Mouse (Mus musculus): ENCODE measurements at regions not wholly inside any gene's neighbourhood (a gene's known extent, or its start where the extent isn't known, plus 50 kb on each side); places are given as distances from the start of the nearest gene placed in this dataset.

DNA sequence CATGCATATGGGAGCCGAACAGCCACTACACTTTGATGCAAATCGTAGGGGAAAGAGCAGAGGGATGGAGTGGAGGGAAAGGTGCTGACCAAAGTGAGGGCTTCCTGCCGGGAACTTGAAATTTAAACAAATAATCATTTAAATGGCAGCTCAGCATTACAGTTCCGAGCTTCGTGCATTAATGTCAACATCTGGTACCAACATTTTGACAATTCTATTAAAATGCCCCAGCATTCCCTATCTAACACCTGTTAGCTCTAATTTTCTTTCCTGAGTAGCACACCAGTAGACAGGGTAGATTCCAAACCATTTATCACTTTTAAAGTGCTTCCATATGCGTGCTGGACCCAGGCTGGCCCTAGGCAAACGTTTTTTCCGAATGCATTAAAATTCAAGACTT lies 178.1 kb downstream of the Emx2 start:
- DNase-seq (ENCODE audit: low spot score in 2 of 2): no peak
- intact Hi-C loops (cut with DNase I): no loop called here

GRCm38 (mm10) chr19:59642606-59643005 lies 184.4 kb downstream of the Emx2 start:
- intact Hi-C loops (cut with DNase I): no loop called here
- DNase-seq (ENCODE audit: low spot score in 2 of 2): no peak

DNA sequence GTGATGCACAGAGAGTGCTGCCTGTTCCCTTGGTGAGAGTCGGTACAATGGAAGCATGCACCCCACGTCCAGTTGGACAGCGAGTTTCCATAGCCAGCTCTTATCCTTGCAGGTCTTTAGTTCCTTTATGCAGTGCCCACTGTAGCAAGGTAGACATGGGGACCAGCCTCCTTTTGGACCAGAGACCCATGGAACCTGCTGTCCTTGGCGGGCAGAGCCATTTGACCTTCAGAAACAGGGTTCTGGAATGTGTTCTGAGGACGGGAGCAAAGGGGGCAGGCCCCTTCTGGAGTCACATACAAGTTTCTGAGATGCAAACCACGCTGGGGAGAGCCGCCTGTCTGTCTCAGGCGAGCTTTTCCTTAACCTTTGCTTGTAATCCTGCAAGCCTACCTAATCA lies 188.1 kb downstream of the Emx2 start:
- no peak for DNase-seq (ENCODE audit: low spot score in 2 of 2)
- intact Hi-C loops (cut with DNase I): no loop called here

- intact Hi-C loops (cut with DNase I): no loop called here
- DNase-seq (ENCODE audit: low spot score in 2 of 2): no peak
Measured at GRCm38 (mm10) chr19:59646656-59647055, 188.5 kb downstream of the Emx2 start.

- no peak for DNase-seq (ENCODE audit: low spot score in 2 of 2)
- intact Hi-C loops (cut with DNase I): no loop called here
Measured at GRCm38 (mm10) chr19:59649421-59649820, 191.2 kb downstream of the Emx2 start.

DNA sequence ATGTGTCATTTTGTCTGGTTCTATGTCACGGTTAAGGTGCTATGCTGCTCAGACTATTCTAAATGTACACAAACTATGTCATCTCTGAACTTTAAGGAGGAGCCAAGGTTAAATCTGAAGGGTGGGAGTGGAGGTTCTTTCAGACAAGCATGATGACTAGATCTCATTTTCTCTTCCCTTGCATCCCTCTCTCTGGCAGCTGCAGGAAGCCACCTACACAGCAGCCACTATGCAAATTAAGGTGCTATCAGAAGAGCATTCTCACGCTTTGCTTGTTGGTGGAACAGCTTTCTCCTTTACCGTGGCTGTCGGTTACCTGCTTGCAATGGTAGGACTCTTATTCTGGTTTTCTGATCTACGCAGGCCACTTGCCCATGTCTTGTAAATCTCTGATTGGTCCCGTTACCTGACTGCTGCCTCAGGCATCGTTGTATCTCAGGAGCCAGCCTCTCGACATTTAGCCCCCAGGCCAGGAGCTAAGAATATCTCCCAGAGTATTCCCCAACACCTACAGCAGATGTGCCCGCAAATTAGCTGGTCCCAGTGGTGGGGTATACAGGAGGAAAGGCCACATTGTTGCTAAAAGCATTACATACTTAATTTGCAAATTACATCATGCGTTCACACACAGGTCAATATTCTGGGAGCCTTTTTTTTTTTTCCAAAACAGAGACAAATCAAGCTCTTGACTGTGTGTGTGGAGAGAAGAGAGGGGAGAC lies 192.6 kb downstream of the Emx2 start:
- peak; percentile 9 to 10 for DNase-seq (ENCODE audit: low spot score in 2 of 2)
- intact Hi-C loops (cut with DNase I): no loop called here

DNA sequence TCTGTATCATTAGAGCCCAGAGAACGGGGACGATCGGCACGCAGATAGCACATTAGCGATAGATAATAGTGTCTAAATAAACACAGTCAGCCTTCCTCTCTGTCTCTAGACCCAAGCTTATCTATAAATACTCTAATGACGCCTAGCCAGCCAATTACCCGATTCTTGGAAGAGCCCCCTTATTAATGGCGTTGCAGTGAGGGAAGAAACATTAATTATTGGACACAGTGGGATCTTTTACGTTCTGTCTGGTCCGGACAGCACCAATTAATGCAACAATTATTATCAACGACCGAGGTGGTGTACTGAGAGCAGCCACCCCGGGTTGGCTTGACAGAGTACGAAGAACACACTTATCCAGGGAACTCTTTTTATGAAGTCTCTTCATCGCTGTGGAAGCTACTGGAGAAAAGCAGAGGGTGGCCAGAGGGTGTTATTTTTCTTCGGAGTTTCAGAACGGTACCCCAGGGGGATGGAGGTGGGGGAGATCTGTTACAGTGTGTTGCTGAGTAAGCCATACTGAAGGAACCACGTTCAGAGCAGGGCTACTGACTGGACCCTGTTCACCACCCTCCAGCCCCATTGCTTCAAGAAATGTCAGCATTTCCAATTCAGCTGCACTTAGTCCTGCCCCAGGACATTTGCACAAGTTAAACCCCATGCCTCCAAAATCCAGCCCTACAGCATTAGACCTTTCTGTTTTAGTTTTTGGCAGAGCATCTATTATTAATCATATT lies 195.6 kb downstream of the Emx2 start:
- intact Hi-C loops (cut with DNase I): no loop called here
- DNase-seq (ENCODE audit: low spot score in 2 of 2): no peak

GRCm38 (mm10) chr19:59655321-59655720 lies 197.1 kb downstream of the Emx2 start:
- intact Hi-C loops (cut with DNase I): no loop called here
- DNase-seq (ENCODE audit: low spot score in 2 of 2): no peak

DNA sequence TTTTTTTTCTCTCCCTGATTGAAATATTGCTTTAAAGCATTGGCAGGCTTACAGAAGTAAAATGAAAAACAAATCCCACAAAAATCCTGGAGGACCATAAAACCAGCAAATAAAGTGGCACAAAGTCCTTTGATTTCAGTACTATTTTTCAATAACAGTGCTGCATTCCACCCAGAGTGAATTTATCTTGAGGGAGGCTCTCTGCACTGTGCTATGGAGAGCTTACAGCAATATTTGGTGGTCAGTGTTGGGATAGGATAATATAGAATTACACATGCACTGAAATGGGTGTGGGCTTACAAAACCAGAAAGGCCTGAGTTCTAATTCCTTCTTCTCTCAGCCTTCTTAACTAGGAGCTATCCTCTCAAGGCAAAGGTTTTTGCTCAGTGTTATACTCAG lies 211.6 kb downstream of the Emx2 start:
- intact Hi-C loops (cut with DNase I): no loop called here
- DNase-seq (ENCODE audit: low spot score in 2 of 2): no peak

DNA sequence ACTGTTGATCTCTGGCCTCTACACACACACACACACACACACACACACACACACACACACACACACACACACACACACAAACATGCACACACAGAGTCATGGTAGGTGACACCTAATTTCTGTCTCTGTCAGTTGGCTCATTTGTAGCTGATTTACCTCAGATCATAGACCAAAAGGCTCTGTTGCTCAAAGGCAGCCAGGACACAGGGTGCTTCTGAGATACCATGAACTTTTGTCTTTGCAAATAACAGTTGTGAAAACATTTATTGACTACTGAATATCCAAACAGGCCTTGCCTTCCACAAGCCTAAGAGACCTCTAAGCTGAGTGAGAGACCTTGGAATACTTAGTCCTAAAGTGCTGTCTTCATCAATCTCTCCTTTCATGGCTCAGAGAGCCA lies 215.4 kb downstream of the Emx2 start:
- intact Hi-C loops (cut with DNase I): no loop called here
- no peak for DNase-seq (ENCODE audit: low spot score in 2 of 2)

DNA sequence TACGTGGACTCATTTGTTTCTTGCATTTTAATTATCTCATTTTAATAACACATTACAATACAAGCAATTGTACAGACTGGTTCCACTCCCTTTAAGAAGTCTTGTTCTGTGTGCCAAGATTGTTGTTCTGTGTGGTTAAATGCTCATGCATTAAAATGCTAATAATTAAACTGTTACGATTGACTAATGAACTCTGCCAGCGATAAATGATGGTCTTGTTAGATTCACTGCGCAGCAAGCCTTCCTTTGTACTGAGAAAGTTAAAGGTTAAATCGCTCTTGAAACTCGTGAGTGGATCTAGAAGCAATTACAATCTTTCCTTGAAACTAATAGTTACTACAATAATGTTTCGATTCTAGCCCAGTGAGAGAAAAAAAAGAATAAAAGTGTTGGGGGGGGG lies 221.0 kb downstream of the Emx2 start:
- no peak for DNase-seq (ENCODE audit: low spot score in 2 of 2)
- intact Hi-C loops (cut with DNase I): no loop called here

DNA sequence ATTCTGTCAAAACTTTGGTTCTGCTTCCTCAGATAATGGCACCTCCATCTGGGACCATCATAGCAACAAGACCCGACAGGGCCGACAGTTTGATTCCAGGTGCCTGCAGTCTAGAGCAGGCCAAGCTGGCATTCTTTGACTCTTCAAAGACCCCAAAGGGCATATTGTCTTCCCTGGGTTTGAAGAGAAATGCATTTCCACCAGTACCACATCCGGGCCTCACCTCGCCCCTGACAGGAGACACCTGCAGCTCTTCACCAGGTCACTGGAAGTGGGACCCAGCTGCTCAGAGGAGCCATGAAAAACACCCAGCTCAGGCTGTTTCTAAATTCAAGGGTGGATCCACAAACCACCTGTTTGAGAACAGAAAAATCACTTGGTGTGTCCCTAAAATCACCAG lies 222.2 kb downstream of the Emx2 start:
- intact Hi-C loops (cut with DNase I): no loop called here
- DNase-seq (ENCODE audit: low spot score in 2 of 2): no peak

- DNase-seq (ENCODE audit: low spot score in 2 of 2): no peak
- intact Hi-C loops (cut with DNase I): no loop called here
Measured at GRCm38 (mm10) chr19:59684292-59684691, 226.1 kb downstream of the Emx2 start.

DNA sequence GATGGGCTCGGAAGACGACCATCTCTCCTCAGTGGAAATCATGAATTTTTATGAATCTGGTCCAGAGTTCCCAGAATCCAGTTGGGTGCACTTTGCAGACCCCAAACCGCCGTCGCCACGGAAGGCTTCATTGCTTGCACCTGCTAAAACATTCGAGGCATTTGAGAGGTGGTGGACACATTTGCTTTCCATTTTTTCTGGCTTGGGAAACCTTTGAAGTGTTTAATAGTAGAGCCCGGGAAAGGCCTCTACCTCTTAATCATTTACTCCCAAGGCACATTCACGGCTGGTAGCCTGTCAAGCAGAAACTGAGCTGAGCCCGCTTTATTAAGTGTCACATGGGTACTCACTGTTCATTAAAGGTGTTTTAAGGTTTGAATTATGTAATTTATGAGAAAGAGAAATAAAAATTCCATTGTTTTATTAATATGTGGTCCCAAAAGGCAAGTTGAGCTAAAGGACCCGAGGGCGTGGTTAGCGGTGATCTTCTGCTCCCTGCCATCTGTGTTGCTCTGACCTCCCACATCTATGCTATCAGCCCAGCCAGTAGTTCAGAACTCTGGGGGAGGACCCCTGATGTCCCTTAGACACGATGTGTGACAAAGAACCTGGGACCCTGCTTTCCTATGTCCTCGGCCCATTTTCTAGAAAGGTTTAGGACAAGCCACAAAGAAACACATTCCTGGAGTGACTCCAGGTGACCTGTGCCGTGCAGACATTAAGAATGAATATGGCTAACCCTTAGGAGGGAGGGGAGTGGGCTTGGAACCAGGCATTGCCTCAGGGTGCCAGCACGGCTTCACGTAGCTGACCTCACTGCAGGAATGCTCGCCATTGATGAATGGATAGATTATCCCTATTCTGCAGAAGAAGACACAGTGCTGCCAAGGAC lies 227.9 kb downstream of the Emx2 start:
- DNase-seq (ENCODE audit: low spot score in 2 of 2): no peak
- intact Hi-C loops (cut with DNase I): no loop called here

DNA sequence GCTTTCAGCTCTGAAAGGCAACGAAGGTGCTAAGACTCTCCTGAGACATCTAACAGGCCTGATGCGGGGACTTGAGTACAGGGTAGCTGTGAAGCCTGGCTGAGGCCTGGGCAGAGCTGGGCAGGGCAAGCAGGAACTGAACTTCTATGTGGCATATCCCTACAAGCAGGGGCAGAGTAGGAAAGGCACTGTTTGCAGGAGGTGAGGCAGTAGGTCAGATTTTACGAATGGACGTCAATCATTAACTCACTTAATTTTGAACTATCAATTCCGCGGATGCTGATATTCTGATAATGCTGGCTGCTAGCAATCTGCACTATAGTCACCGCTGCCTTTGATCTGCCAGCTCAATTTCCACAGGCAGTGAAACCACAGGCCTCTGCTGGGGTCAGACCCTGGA lies 229.0 kb downstream of the Emx2 start:
- no peak for DNase-seq (ENCODE audit: low spot score in 2 of 2)
- intact Hi-C loops (cut with DNase I): no loop called here

- intact Hi-C loops (cut with DNase I): no loop called here
- DNase-seq (ENCODE audit: low spot score in 2 of 2): no peak
Measured at GRCm38 (mm10) chr19:59687681-59688080, 229.5 kb downstream of the Emx2 start.

DNA sequence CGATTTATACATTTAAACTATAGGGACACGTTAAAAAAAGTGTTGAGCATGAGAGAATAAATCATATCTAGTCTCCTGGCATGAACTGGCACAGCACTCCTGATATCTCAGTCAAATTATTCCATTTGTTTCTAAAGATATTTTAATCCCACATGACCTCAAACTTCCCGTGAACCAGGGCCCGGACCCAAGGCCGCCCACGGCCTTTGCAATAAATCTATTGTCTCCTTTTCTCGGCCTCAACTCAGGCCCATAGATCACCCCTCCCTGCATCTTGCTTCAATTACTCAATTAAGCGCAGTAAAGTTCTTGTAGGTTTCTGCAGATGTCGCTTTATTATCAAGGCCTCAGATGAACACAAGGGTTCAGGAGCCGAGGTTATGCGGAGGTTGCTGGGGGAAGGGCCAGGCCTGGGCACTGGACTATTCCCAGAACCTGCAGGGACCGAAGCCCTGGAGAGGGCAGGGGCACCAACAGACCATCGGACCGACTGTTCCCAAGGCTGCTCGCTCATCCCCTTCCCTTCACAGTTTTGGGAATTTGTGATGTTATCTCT lies 233.4 kb downstream of the Emx2 start:
- intact Hi-C loops (cut with DNase I): no loop called here
- DNase-seq (ENCODE audit: low spot score in 2 of 2): no peak

DNA sequence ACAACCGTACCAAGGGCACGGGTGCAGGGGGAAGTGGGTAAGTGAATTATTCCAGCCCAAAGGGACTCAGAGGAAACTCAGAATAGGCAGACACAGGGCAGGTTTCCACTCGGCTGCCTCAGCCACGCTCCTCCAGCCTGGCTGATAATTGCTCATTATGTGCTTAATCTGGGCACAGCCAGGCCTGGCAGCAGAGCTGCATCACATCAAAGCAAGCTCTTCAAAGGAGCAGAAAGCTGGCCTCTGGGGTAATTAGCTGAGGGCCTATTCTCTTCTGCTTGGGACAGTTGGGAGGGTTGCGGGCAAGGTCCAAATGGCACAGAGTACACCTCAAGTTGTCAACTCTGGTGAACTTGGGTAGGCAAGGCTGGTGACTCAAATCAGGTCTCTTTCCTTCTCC lies 239.5 kb downstream of the Emx2 start:
- intact Hi-C loops (cut with DNase I): no loop called here
- DNase-seq (ENCODE audit: low spot score in 2 of 2): peak in 1 of 2 experiments; percentile 11

- DNase-seq (ENCODE audit: low spot score in 2 of 2): no peak
Measured at GRCm38 (mm10) chr19:59700187-59700586, 242.0 kb downstream of the Emx2 start.

GRCm38 (mm10) chr19:59707106-59707505 lies 236.3 kb downstream of the Rab11fip2 start:
- no peak for DNase-seq (ENCODE audit: low spot score in 2 of 2)
- intact Hi-C loops (cut with DNase I): no loop called here

More at GRCm38 (mm10) chr19:59700187-59700586, 242.0 kb downstream of the Emx2 start:
- intact Hi-C loops (cut with DNase I): no loop called here

Measured in left cerebral cortex, postnatal 36 days (tissue).